Mouse (Mus musculus) kidney, postnatal 14 days (tissue): ENCODE data around the gene Gzma.
A peak's percentile ranks its signal among the peaks of the same experiment; 100 is the strongest.

Experiments
- DNase-seq: peaks from one replicate; pipeline ENCODE4 v3.0.0; 2022; ENCODE audit warnings: mixed read lengths

The Gzma gene

GRCm38 (mm10) chr13:113100879-113101278, at the start of gene Gzma:
Gene Gzma, minus strand, starts transcription at chr13:113100981.
- DNase-seq = no peak

- DNase-seq = no peak
These were observed 38.8 kb upstream of the Gzma start for GRCm38 (mm10) chr13:113139597-113139996.

GRCm38 (mm10) chr13:113129974-113130373, 29.2 kb upstream of the Gzma start:
- no peak for DNase-seq

- no peak for DNase-seq
These were observed 20.5 kb upstream of the Gzma start for GRCm38 (mm10) chr13:113121326-113121725.

DNA sequence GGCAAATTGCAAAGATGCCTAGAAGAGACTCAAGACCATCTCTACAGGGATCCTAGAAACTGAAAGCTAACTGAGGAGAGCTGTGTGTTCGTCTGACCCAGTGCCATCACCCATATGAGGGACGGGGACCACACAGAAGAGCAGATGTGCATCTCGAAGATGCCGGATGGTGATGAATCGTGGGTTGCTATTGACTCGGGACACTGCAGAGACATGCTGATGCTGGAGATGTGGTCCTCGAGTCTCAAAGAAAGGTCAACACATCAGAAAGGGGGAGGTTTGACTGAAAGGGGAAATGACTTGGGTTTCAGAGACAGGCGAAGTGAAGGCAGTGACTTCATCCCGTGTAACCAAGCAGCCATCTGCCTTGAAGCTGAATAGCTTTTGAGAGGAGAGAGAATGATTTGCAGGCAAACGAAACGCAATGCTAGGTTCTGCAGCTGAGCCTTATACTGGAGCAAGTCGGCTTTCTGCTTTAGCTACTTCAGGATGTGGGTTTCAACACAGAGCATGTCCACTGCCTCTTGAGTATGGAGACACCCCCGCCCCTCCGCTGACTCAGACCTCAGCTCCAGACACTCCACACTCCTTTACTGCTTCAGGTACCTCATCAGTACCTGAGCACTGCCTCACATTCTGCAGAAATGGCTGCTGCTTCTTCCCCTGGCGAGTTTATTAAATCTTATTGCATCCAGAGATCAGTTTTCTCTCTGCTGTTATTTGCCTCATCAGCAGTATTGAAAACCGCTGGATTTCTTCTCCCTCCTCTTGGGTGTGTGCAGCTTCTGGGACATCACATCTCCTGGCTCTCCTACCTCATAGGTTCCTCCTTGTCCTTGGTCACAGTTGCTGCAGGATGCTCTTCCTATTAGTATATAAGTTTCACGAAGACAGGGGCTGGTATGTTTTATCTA, 19.8 kb upstream of the Gzma start:
- no peak for DNase-seq

DNA sequence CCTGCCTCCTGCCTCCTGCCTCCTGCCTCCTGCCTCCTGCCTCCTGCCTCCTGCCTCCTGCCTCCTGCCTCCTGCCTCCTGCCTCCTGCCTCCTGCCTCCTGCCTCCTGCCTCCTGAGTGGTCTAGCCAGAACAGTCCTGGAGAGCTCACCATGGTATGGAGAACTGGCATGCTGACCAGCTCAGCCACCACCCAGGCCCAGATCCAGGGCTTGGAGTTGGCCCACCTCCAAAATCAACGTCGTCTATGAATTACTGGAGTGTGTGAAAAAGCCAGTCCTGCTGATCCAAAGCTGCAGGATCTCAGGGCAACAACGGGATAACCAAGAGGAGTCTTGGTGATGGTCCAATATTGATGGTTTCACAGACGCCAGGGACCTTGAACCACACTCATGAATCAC, 18.2 kb upstream of the Gzma start:
- no peak for DNase-seq

DNA sequence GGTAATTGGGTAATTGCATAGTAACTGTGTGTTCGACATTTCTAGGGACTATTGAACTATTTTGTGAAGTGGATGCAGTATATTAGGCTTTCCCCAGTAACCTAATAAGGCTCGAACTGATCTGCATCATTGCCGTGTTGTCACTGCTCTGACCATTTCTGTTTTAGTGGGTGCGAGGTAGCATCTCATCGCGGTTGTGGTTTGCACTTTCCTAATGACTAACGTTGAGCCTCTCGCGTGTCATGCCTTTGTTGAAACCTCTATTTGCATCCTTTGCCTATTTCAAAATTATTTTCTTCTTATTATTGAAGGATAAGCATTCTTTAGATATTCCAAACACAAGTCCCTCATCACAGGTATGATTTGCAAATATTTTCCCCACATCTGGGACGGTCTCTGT, 4.0 kb upstream of the Gzma start:
- DNase-seq = no peak

DNA sequence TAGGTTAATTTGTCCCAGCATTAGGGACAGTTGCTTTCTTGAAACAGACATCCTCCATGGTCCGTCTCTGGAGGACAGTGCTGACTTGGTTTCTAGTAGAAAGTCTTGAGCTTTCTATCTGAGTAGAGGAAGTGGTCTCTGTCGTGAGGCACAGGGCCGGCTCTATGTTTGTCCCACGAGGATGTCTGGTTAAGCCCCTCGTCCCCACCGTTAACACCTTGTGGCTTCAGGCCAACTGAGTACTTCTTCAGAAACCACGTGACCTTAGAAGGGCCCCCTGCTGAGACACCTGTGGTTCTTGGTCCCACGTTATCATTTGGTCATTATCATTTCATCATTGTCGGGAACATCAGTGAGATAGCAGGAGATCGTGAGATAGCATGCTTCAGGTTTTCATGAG, 1.0 kb upstream of the Gzma start:
- DNase-seq = no peak

GRCm38 (mm10) chr13:113098406-113098805, 2.4 kb downstream of the Gzma start:
- no peak for DNase-seq

DNA sequence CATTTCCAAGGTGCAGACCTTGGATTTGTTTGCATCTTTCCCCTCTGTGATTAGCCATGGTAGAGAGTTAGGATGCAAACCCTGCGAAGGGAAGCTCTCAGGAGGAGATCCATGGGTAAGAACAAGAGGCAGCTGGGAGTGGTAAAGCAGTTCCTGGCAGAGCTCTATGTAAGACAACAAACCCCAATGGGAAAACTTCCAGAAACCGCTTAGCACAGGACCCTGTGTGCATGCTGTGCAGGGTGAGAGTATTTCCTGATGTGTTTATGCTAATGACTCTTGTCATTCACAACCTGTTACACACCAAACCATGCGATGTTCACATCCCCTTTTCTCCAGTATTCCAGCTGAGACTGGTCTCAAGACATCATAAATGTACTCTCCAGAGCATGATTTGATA, 3.8 kb downstream of the Gzma start:
- no peak for DNase-seq

DNA sequence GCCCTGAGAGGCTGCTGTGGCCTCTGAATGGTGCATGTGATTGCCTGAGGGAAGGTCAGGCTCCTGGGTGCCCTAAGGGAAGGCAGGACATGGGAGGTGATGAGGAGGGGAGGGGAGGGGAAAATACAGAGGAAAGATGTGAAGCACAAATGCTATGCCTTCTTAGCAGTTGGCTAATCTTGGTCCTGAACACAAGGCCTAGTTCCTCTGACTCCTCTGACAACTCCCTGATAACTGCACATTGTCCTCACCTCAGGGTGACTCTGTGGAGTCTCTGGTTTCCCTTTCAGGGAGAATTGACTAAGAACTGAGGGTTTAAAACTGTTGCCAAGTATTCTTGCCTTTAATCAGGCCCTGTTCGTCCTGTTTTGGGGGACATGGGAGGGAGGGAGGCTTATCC, 6.2 kb downstream of the Gzma start:
- DNase-seq = no peak

DNA sequence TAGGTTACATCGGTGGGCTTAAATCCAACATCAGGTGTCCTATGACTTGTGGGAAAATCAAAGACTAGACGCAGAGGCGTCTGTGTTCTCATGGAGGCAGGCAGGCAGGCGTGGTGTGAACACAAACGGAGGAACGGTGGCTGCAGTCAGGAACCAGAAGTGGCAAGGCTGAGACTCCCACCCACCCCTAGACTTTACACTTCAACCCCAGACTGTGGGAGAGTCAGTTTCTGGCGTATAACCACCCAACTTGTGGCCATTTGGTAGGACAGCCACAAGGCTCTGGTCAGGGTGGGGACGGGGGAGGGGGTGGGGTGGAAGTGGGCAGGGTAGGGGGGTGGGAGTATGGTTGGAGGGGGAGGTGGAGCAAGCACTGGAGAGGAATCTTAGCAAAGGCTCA, 10.3 kb downstream of the Gzma start:
- no peak for DNase-seq

DNA sequence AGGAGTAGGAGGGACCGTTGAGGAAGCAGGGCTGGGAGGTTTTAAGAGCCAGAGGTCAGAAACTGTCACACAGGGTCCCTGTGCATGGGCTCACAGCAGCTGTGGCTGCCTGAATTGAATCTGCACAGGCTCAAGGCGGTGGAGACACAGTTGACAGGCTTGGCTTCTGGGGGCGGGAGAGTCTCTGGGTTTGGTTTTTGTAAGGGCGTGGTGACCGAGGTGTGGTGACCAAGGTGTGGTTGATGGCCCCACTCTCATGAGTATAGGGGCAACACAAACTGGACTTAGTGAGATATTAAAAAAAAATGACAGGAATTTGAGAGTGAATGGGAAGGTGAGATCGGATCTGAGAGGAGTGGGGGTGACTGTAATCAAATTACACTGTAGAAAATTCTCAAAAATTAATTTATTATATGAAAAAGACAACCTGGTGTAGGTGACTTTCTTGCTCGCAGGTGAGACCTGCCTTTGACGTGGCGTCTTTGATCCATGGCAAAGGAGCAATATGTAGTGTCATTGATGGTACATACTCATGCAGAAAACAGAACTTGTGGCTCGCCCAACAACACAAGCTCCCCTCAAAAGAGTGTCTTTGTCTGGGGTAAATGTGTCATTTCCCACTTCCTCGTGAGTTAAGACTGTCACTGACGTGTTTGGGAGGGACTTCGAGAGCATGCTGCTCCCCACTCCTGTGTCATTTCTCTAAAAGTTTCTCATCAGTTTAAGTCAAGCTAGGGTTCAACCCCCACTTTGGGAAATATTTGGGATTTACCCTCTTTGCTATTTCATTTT, 13.4 kb downstream of the Gzma start:
- no peak for DNase-seq

- DNase-seq = no peak
These were observed 16.0 kb downstream of the Gzma start for GRCm38 (mm10) chr13:113084732-113085131.

DNA sequence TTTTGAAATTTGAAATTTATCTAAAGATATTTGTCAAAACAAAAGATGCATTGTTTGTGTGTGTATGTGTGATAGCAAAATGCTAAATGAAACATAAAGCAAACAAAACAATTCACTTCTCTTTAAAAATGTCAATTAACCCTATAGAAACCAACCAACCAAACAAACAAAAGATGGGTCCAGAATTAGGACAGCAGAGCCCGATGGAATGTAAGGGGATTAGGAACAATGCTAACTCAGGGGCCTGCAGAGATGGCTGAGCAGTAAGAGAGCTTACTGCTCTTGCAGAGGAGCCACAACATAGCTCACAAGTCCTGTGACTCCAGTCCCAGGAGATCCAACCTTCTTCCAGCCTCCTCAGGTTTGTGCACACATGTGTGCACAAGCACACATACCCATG, 18.7 kb downstream of the Gzma start:
- DNase-seq = no peak

- no peak for DNase-seq
These were observed 21.8 kb downstream of the Gzma start for GRCm38 (mm10) chr13:113079021-113079420.

DNA sequence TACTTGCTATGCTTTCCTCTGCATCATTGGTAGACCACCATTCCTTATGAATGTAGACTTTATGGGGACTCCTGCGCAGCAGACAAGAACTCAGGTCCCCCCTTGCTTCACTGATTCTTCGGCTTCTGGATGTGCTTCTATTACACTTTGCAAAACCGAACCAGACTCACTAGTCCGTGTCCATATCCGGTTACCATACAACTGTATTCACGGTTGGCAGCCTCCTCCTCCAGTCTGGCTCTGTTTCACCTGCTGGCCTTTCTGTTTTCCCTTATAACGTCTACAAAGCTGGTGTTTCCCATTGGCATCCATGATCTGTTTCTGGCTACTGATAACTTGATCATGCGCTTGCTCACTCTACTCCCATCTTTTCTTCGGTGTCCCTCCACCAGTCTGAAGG, 36.2 kb downstream of the Gzma start:
- no peak for DNase-seq

- no peak for DNase-seq
These were observed 39.0 kb downstream of the Gzma start for GRCm38 (mm10) chr13:113061746-113062145.

GRCm38 (mm10) chr13:113055826-113056225, 45.0 kb downstream of the Gzma start:
- DNase-seq = no peak

DNA sequence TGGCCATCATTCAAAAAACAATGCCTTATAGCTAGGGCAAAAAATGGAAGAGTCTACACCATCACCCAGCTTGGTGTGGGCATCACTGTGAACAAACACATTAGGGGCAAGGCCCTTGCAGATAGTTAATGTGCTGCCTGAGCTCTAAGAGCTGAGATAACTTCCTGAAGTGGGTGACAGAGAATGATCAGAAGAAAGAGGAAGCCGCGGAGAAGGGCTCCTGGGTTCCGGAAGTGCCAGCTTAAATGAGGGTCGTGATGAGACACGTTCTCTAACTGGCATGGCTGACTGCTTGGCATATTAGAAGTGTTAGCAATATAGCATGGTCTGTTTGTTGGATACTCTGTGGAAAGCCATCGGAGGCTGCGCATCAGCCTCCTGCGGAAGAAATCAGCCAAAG, 46.6 kb downstream of the Gzma start:
- no peak for DNase-seq

DNA sequence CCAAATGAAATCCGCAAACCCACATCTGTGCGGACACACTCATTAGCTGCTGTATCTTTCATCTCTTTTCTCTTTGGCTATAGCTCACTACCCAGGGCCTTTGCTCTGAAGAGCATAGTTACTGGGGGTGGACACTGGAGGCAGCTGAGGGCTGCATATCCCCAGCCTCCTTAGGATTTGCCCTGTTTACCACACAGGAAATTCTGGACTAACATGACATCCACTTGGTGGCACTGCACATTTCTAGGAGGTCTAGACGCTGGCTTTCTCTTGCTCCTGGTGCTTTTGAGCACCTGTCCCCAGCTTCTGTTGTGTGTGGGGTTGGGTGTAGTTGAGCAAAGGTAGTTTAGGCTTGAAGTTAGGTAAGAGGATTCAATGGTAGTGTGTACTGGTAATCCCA, 53.1 kb downstream of the Gzma start:
- no peak for DNase-seq

DNA sequence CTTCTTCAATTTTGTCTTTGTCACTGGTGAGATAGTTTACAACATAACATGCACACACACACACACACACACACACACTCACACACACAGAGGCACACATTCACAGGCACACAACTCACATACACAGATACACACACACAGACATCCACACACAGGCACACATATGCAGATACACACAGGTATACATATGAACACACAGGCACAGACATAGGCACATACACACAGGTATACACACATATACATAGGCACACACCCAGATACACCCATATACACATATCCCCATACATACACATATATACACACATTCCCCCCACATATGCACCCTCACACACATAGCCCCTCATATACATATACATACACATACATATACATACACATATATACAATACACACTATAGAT, 53.8 kb downstream of the Gzma start:
- no peak for DNase-seq

GRCm38 (mm10) chr13:113046211-113046883, 54.4 kb downstream of the Gzma start, which contains the start of gene Gpx8:
Gene Gpx8, minus strand, starts transcription at chr13:113046410.
- DNase-seq = peak; percentile 76
